Mouse (Mus musculus): ENCODE data around the gene Endod1.

The Endod1 gene

GRCm38 (mm10) chr9:14335829-14336228 lies 45.5 kb downstream of the Endod1 start:
- DNase-seq (ENCODE audit: low spot score in 2 of 2): no peak

GRCm38 (mm10) chr9:14316618-14317017 lies 64.7 kb downstream of the Endod1 start:
- DNase-seq (ENCODE audit: low spot score in 2 of 2): no peak

- DNase-seq (ENCODE audit: low spot score in 2 of 2): no peak
Measured at GRCm38 (mm10) chr9:14314477-14314876, 66.8 kb downstream of the Endod1 start.

DNA sequence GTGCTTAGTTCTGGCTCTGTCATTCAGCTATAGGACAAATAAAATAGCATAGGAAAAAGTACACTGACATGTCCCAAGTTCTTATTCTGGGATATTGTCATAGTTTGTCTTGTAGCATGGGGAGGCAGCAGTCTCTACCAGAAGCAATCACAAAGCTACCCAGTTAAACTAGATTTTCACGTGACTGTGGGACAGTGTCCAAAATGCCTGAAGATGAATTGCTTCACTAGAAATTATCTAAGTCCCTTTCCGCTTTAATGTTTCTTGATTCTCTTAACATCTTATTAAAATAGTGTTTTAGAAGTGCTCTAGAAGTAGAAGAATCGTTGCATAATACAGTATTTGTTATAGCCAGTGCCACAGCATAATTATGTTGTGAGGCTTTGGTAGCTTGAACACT lies 67.3 kb downstream of the Endod1 start:
- no peak for DNase-seq (ENCODE audit: low spot score in 2 of 2)

- DNase-seq (ENCODE audit: low spot score in 2 of 2): no peak
Measured at GRCm38 (mm10) chr9:14307341-14307740, 74.0 kb downstream of the Endod1 start.

- DNase-seq (ENCODE audit: low spot score in 2 of 2): no peak
Measured at GRCm38 (mm10) chr9:14304262-14304968, 76.9 kb downstream of the Endod1 start.

All from left cerebral cortex, adult 9 months (tissue).